Mouse (Mus musculus) neural tube, embryonic 10.5 days (tissue): ENCODE measurements around the gene Gstm2.
"Not testable (repeated sequence)": the region's sequence is repeated elsewhere in the genome, so short reads cannot be mapped to it uniquely, and the experiment has no call there.

Experiments used
- DNase-seq: peaks from one replicate; pipeline ENCODE4 v3.0.0-alpha.2; 2017; ENCODE audit warnings: low spot score; ENCODE audit errors: extremely low spot score

Gene Gstm2

DNA sequence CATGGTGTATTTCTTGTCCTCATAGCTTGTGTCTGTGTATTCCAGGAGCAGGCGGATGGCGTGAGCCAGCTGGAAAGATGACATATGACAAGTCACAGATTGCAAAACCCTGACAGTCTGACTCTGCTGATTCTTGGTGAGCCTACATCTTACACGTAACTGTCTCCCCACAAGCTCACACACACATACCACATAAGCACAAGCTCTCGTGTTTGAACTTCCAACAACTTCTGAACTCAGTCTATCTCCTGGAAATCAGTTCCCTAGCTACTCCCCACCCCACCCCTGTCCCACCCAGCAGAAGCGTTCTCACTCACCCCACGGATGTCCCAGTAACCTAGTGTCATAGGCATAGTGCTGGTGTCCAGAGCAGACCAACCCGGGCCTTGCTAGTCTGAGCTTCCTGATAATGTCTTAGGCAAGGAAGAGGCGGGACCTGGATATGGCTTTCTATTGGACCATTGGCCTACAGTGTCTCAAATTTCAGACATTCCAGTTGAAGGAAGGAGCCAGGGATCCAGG, at the start of gene Gstm2:
Gene Gstm2, minus strand, starts transcription at position 413 of the 522 bp plus-strand sequence.
- DNase-seq, result peak; percentile 36

DNA sequence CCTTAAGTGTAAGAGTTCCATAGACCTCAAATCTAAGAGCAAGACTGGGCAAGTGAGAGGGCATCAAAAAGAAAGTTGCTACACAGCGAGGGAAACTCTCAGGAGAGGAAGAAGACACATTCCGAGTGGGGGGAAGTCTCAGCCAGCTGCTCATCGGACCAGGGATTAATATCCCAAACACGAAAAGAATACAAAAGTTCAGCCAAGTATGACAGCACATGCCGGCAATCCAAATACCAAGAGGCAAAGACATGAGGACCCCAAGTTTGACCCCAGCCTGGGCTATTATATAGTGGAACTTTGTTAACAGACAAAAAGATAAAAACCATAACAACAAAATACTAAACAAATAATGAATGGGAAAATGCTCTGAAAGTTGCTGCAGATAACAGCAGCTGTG, 46.9 kb upstream of the Gstm2 start:
- no peak for DNase-seq

DNA sequence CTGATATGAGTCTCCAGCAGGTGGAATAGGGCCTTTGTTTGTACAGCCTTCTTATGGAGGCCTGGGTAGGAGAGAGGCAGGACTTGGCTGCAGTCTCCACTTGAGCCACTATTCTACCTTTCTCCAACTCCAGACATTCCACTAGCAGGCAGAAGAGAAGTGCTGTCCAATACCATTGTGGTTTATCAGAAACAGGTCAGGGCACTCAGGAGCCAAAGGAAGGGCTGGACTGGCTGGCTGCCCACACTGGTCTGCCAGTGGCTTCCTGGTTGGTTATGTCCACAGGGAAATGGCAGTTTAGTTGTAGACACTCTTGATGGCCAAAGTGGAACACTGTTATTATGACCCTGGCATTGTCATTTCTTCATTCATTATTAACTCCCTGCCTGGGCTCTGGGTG, 45.9 kb upstream of the Gstm2 start:
- no peak for DNase-seq

DNA sequence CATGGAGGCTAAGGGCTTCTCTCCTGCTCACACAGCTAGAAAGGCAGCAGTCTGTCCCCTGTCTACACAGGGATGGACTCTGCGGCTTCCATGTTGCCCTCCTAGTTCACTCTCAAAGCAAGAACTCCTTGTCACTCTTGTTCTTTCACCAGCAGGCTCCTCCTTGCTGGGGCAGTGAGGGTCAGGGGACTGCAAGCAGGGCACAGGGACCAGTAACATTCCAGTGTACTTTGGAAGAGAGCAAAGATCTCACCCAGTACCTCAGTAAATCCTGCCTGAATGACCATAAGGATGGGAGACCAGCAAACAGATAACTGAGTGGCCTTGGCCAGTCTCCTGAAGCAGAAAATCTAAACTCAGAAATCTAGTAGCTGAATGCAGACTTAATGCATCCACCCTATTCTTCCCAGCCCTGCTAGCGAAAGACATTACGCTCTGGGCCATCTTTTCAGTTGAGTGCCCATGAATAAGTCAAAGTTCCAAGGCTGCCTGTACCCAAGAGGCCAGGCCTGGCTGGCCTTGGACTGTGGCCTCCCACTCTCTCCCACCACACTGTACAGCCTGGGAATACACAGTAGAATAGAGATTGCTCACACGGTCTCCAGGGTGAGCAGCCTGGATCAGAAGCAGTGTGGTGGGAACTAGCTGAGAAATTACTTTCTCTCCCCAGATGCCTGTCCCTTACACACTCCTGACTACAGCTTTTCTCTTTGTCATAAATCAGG, 42.5 kb upstream of the Gstm2 start:
- DNase-seq, result no peak

DNA sequence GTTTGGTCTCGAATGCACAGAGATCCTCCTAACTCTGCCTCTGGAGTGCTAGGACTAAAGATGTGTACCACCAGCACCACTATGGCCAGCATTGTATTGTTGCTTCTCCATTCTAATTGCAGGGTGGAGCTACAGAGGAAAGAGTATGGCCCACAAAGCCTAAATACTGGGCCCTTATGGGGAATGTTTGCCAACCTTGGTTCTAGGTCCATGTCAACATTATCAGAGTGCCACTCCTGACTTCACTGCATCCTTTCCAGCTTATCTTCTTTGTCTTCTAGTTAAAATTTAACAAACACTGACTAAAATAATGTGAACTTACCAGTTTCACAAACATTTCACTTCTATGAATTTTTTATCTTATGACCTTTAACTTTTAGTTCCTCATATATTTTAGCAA, 40.3 kb upstream of the Gstm2 start:
- DNase-seq, result no peak

- DNase-seq, result no peak
Measured at GRCm38 (mm10) chr3:108026049-108026448, 39.8 kb upstream of the Gstm2 start.

DNA sequence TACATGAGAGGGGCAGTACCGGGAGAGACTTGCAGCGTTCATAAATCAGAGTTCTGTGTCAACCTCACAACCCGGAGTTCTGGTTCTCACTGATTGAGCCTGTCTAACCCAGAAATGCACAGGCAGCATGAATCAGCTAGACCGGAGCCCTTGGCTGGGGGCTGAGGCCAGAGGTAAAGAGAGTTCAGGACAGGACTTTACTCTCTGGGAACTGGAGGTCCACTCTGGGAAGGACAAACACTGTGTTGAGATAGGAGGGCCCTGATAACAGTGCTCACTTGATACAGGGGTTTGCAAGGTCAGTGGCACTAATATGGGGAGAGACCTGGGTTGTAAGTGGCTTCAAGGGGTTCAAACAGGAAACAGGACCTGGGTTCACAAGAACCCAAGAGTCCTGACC, 39.1 kb upstream of the Gstm2 start:
- DNase-seq, result no peak

- no peak for DNase-seq
Measured at GRCm38 (mm10) chr3:108022650-108023049, 36.4 kb upstream of the Gstm2 start.

DNA sequence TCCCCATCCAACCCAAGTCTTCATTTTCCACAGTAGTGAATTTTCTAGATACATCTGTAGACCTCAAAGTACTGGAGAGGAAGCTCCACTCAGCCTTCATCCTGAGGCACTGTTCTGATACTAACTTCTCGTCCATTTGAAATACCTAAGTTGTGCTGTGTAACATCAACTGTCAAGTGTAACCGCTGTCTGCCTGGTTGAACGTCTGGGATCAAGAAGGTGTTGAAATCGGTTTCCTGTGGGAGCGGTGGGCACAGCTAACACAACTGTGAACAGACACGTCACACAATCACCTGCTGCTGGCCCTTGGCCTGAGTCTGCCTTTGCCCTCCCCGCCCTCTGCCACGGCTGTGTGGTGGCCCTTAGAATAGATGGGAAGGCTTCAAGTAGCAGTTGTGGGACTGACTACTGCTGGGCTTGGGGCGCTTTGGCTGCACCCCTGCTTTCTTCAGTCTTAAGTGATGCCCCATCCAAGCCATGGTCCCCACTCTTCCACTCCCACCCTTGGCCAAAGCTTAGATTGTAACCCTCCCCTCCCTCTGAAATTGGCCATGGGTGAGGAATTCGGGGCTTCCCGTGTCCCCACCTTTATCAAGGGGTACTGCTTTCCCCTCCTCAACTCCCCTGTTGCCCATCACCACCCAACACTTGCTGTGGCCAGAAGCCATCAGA, 34.2 kb upstream of the Gstm2 start:
- DNase-seq, result not testable (repeated sequence)

DNA sequence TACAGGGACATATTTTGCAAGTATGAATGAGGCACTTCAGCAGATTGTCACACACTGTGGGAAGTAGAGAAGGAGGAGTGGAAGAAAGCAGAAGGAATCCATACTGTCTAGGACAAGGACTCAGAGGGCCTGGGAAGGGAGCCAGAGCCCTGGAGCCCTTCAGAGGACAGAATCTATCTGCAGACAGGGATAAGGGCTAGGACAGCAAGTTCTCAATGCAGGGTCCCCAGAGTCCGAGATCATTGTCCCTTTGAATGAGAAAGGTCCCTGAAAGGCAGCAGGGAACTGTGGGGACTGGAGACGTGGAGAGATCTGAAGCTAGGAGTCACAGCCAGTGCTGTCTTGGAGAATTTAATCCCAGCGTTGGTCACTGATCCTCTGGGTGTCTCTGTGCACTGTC, 33.0 kb upstream of the Gstm2 start:
- DNase-seq, result not testable (repeated sequence)

DNA sequence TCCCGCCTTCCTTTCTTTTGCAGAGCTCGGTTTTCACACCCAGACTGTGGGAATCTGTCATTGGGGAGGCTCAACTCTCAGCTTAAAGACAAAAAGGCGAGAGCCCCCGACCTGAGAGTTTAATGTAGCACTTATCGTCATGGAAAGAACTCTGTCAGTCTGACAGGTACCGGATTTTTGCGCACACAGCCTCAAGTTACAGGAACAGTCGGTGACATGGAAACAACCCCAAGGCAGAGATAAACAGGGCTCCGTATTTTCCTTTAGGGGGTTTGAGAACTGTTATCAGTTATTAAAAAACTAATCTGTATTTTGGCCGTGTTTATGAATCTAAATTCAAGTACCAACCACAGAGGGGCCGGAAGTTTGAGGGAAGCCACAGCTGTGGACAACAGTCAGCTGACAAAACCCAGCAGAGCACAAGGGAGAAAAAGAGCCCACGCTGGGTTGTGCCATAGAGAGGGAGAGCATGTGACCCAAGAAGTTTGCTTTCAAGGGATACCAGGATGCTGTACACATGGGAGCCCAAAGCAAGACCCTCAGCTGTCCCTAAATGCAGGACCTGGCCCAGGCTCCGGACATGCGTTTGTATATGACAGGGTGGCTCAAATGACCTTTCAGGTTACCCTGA, 32.1 kb upstream of the Gstm2 start:
- DNase-seq, result no peak

GRCm38 (mm10) chr3:108017473-108018189, 31.4 kb upstream of the Gstm2 start, which contains the start of gene Gstm1:
Gene Gstm1, minus strand, starts transcription at chr3:108017973.
- DNase-seq, result peak; percentile 86

- not testable (repeated sequence) for DNase-seq
Measured at GRCm38 (mm10) chr3:108016468-108016867, 30.2 kb upstream of the Gstm2 start.

DNA sequence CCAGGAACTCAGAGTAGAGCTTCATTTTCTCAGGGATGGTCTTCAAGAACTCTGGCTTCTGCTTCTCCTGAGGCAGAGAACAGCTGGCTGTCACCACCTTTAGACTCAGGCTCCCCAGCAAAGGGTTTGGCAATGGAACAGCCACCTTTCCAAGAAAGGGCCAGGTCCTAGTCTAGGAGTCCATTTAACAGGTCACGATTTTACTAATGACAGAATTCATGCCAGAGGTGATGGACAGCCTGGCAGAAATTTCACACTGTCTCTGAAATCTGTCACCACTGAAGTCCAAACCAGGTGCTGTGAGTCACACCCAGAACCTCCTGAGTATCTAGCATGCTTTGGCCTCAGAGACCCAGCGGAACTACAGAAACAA, 28.7 kb upstream of the Gstm2 start:
- DNase-seq, result no peak

DNA sequence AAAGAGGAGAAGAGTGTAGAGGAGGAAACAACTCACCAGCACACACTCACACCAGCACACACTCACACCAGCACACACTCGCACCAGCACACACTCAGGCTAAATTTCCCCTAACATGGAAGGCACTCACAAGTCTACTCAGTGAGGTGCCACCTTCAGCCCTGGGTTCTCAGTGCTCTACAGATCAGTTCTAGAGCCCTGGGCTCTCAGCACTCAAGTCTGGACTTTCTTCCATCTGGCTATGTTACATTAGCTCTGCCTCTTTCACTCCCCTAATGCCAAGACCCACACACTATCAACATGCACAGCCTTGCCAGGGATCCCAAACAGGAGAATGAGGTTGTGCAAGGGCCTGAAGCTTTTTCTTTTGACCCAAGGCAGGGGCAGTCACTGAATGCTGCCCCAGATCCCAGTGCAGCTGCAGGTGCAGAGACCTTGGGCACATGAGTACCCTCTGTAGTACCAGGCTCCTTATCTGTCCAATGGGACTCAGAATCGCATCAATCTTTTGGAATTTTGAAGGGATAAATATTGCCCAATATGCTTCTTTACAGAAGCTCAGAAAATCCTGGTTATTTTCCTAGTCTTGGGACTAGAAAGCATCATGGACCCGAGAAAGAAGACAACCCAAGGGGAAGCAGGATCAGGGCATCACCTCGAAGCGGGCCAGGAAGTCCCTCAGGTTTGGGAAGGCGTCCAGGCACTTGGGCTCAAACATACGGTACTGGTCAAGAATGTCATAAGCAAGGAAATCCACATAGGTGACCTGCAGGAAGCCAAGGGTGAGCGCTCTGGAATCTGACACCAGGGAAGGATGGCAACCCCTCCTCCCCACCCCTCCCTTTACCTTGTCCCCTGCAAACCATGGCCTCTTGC, 28.1 kb upstream of the Gstm2 start:
- no peak for DNase-seq

DNA sequence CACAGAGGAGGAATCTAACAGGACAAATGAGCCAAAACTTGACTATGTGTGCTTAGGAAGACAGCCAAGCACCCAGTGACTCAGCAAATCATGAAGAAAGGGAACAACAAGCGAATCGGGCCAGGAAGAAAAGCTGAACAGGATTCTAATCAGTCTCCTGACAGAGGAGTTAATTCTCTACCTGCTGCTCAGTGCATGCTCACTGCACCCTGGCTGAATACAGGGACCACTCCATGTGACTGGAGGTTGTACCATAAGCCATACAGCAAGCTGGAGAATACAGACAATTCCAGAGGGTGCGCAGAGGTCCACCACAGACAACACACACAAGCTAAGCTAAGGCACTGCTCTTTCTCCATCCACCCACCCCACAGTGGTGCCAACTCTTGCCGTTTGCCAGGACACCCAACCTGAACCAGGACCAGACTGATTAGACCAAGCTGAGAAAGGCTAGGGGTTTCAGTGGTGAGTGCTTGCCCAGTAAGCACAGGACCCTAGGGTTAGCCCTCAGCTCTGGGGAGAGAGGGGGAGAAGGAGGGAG, 27.1 kb upstream of the Gstm2 start:
- no peak for DNase-seq

GRCm38 (mm10) chr3:108011558-108011957, 25.3 kb upstream of the Gstm2 start:
- DNase-seq, result no peak

GRCm38 (mm10) chr3:108010286-108010685, 24.0 kb upstream of the Gstm2 start:
- no peak for DNase-seq

DNA sequence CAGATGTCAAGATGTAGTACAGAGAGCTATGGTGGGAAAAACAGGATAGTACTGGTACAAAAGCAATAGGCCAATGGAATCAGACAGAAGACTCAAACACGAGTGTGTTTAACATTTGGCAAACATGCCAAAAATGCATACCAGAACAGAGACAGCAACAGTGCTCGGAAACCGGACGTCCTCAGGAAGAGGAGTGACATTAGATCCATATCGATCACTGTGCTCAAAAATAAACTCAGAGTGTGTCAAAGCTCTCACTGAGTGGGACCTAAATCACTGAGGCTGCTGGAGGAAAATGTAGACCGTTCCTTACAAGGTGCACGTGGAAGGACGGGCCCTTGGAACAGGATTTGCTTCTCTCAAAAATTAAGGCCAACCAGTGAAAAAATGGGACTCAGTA, 15.8 kb upstream of the Gstm2 start:
- no peak for DNase-seq

GRCm38 (mm10) chr3:107999491-107999890, 13.2 kb upstream of the Gstm2 start:
- DNase-seq, result no peak
